Mouse (Mus musculus): Measurements from ENCODE around the gene Nipbl. TPM values are rescaled to one million over a fixed set of nuclear protein-coding genes. Genes with fewer than 3 reads are reported as not detected.

The Nipbl gene
- polyA plus RNA-seq, 1 experiment from 2014 or later = 27.4 TPM

DNA sequence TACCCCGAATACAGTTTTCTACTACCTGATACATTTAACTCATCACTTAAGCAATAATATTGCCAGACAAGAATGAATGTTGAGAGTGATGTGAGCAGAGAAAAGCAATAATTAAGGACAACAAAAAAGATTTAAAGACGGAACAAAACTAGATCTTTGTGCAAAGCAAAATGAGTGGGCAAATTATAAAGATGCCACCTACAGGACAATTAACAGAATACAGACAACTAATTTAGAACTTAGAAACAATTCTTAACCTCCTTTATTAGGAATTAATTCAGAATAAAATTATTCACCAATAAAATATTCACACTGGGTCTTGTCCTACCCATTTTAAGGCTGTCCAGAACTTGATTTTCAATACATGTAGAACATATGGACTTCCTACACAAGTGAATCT, 38.0 kb downstream of the Nipbl start:
- no peak for ATAC-seq (ENCODE audit: low FRiP score, low TSS enrichment)
- H3K4me3 ChIP-seq (ENCODE audit: low read length) = no peak overlapping the region
- H3K9ac ChIP-seq (ENCODE audit: low read depth, low read length) = no peak overlapping the region
- no peak overlapping the region for H3K4me2 ChIP-seq (replicated peaks; ENCODE audit: low read depth, low read length)
- no peaks in the 10 kb centered on the region for H3K27me3 ChIP-seq (ENCODE audit: control insufficient read depth, insufficient read depth, low read length)
- no peaks in the 10 kb centered on the region for H3K9me3 ChIP-seq (ENCODE audit: control insufficient read depth, low read length)
- WGBS = 95% methylated on average over 2 of the region's 2 CpGs
- H3K27ac ChIP-seq (ENCODE audit: low read depth, low read length) = no peak overlapping the region
- no peaks in the 10 kb centered on the region for H3K36me3 ChIP-seq (ENCODE audit: control insufficient read depth, insufficient read depth, low read length)
- no peaks in the 10 kb centered on the region for H3K4me1 ChIP-seq (ENCODE audit: control insufficient read depth, insufficient read depth, low read length)

DNA sequence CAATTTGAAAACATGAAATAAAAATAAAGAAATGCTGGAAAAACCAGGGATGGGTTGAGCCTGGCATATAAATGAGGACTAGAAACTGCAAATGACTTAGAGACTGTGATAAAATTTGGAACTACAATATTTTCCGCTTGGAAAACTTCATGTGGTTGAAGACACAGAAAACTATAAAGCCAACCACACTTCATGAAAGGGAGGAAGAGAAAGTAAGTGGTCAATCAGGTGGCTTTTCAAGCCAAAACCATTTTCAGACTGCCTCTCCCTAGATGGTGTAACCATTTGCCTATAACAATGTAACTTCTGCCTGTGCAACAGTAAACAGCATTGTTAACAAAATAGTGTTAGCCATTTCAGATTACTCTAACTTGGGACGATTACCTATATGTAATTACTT, 41.7 kb downstream of the Nipbl start:
- H3K4me2 ChIP-seq (replicated peaks; ENCODE audit: low read depth, low read length) = no peak overlapping the region
- H3K4me3 ChIP-seq (ENCODE audit: low read length) = no peak overlapping the region
- no peak overlapping the region for H3K27ac ChIP-seq (ENCODE audit: low read depth, low read length)
- H3K36me3 ChIP-seq (ENCODE audit: control insufficient read depth, insufficient read depth, low read length) = no peaks in the 10 kb centered on the region
- ATAC-seq (ENCODE audit: low FRiP score, low TSS enrichment) = no peak
- no peak overlapping the region for H3K9ac ChIP-seq (ENCODE audit: low read depth, low read length)
- no peaks in the 10 kb centered on the region for H3K27me3 ChIP-seq (ENCODE audit: control insufficient read depth, insufficient read depth, low read length)
- WGBS = 90% methylated on average over 2 of the region's 2 CpGs
- H3K4me1 ChIP-seq (ENCODE audit: control insufficient read depth, insufficient read depth, low read length) = 0 out of 2 replicates have a peak, but pooled peaks cover 3% of the 10 kb centered on the region
- no peaks in the 10 kb centered on the region for H3K9me3 ChIP-seq (ENCODE audit: control insufficient read depth, low read length)

- H3K4me2 ChIP-seq (replicated peaks; ENCODE audit: low read depth, low read length) = no peak overlapping the region
Measured at GRCm38 (mm10) chr15:8401536-8401935, 42.7 kb downstream of the Nipbl start.

DNA sequence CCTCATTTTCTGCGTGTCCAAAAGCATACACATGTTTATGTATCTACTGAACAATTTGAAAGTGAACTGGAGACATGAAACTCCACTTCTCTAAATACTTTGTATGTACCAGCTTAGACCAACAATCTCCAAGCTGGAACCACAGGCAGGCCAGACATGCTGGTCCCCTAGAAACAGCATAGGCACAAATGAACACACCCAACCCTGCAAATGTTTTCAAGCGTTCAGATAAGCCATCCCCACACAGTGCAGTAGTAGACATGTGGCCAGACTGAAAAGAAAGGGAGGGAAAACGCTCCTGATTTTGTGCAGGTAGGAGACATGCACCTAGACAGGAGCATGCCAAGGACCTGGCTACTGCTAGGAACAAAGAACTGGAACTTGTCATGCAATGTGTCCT, 52.5 kb downstream of the Nipbl start:
- Histone ChIP-seq H3K4me3 (ENCODE audit: low read length) (no peak overlapping the region), H3K9me3 (ENCODE audit: control insufficient read depth, low read length) (no peaks in the 10 kb centered on the region), H3K9ac (ENCODE audit: low read depth, low read length) (no peak overlapping the region), H3K27me3 (ENCODE audit: control insufficient read depth, insufficient read depth, low read length) (no peaks in the 10 kb centered on the region), H3K4me1 (ENCODE audit: control insufficient read depth, insufficient read depth, low read length) (no peaks in the 10 kb centered on the region), H3K36me3 (ENCODE audit: control insufficient read depth, insufficient read depth, low read length) (no peaks in the 10 kb centered on the region), H3K4me2 (replicated peaks; ENCODE audit: low read depth, low read length) (no peak overlapping the region), H3K27ac (ENCODE audit: low read depth, low read length) (no peak overlapping the region)
- 93% methylated on average over 3 of the region's 3 CpGs for WGBS
- ATAC-seq (ENCODE audit: low FRiP score, low TSS enrichment) = no peak

More at GRCm38 (mm10) chr15:8401536-8401935, 42.7 kb downstream of the Nipbl start:
- no peaks in the 10 kb centered on the region for H3K9me3 ChIP-seq (ENCODE audit: control insufficient read depth, low read length)
- 96% methylated on average over 2 of the region's 2 CpGs for WGBS
- H3K36me3 ChIP-seq (ENCODE audit: control insufficient read depth, insufficient read depth, low read length) = no peaks in the 10 kb centered on the region
- H3K27ac ChIP-seq (ENCODE audit: low read depth, low read length) = no peak overlapping the region
- no peaks in the 10 kb centered on the region for H3K27me3 ChIP-seq (ENCODE audit: control insufficient read depth, insufficient read depth, low read length)
- no peak overlapping the region for H3K9ac ChIP-seq (ENCODE audit: low read depth, low read length)
- ATAC-seq (ENCODE audit: low FRiP score, low TSS enrichment) = no peak
- H3K4me3 ChIP-seq (ENCODE audit: low read length) = no peak overlapping the region
- H3K4me1 ChIP-seq (ENCODE audit: control insufficient read depth, insufficient read depth, low read length) = 0 out of 2 replicates have a peak, but pooled peaks cover 3% of the 10 kb centered on the region

- no peak overlapping the region for H3K27ac ChIP-seq (ENCODE audit: low read depth, low read length)
- no peaks in the 10 kb centered on the region for H3K9me3 ChIP-seq (ENCODE audit: control insufficient read depth, low read length)
- H3K4me3 ChIP-seq (ENCODE audit: low read length) = no peak overlapping the region
- H3K4me1 ChIP-seq (ENCODE audit: control insufficient read depth, insufficient read depth, low read length) = no peaks in the 10 kb centered on the region
- no peak overlapping the region for H3K9ac ChIP-seq (ENCODE audit: low read depth, low read length)
- 71% methylated on average over 3 of the region's 3 CpGs for WGBS
- no peaks in the 10 kb centered on the region for H3K36me3 ChIP-seq (ENCODE audit: control insufficient read depth, insufficient read depth, low read length)
- ATAC-seq (ENCODE audit: low FRiP score, low TSS enrichment) = no peak
- H3K27me3 ChIP-seq (ENCODE audit: control insufficient read depth, insufficient read depth, low read length) = no peaks in the 10 kb centered on the region
- no peak overlapping the region for H3K4me2 ChIP-seq (replicated peaks; ENCODE audit: low read depth, low read length)
Measured at GRCm38 (mm10) chr15:8382213-8382612, 62.0 kb downstream of the Nipbl start.

DNA sequence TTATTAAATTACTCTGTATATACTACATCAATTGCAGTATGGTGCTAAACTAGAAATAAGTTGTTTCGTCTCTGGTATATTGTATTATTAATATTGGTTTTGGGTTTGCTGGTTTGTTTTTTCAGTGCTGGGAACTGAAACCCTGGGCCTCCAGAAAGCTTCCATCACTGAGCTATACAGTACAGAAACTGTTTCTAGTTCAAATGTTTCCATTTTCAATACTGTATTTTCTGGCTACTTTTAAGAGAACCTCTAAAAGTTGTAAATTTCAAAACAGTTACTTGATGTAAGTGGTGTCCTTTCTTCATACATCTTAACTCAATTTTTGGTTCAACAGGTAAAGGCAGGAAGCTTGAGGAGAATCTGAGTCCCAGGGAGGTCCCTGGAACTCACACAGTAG, 68.6 kb downstream of the Nipbl start:
- H3K9ac ChIP-seq (ENCODE audit: low read depth, low read length) = no peak overlapping the region
- no peaks in the 10 kb centered on the region for H3K4me1 ChIP-seq (ENCODE audit: control insufficient read depth, insufficient read depth, low read length)
- H3K4me3 ChIP-seq (ENCODE audit: low read length) = no peak overlapping the region
- peaks cover 11% of the 10 kb centered on the region; the same call in 1 of the 2 replicates for H3K36me3 ChIP-seq (ENCODE audit: control insufficient read depth, insufficient read depth, low read length)
- H3K27me3 ChIP-seq (ENCODE audit: control insufficient read depth, insufficient read depth, low read length) = no peaks in the 10 kb centered on the region
- no peaks in the 10 kb centered on the region for H3K9me3 ChIP-seq (ENCODE audit: control insufficient read depth, low read length)
- ATAC-seq (ENCODE audit: low FRiP score, low TSS enrichment) = no peak
- 91% methylated on average over 1 of the region's 1 CpGs for WGBS
- no peak overlapping the region for H3K27ac ChIP-seq (ENCODE audit: low read depth, low read length)
- no peak overlapping the region for H3K4me2 ChIP-seq (replicated peaks; ENCODE audit: low read depth, low read length)

- no peak overlapping the region for H3K27ac ChIP-seq (ENCODE audit: low read depth, low read length)
- ATAC-seq (ENCODE audit: low FRiP score, low TSS enrichment) = no peak
- WGBS = 77% methylated on average over 3 of the region's 3 CpGs
Measured at GRCm38 (mm10) chr15:8374724-8375123, 69.5 kb downstream of the Nipbl start.

DNA sequence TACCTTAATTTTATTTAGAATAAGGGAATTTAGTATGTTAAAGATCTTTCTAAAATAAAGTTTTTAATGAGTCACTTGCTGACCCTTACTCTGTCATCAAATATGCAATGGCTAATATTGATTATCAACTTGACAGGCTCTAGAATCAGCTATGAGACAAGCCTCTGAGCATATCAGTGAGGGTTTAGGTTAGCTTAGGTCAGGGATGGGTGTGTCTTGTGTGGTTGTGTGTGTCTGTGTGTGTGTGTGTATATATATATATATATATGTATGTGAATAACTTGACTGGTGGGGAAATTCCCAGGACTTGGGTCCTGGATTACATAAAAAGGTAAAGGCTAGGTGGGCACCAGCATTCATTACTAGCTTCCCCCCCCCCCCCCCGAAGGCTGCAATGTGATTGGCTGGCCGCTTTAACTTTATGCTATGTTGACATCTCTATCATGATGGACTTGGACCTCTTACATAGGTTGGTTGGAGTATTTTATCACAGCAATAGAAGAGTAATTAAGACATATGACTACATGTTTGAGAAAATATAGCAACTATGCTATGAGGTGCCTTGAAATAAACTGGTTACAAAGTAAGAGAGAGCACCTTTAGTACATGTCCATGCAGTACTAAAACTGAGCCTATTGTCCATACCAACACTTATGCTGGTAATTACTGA, 97.0 kb downstream of the Nipbl start:
- ATAC-seq (ENCODE audit: low FRiP score, low TSS enrichment) = no peak
- no peaks in the 10 kb centered on the region for H3K27me3 ChIP-seq (ENCODE audit: control insufficient read depth, insufficient read depth, low read length)
- H3K27ac ChIP-seq (ENCODE audit: low read depth, low read length) = no peak overlapping the region
- WGBS = 86% methylated on average over 2 of the region's 2 CpGs
- no peak overlapping the region for H3K4me3 ChIP-seq (ENCODE audit: low read length)
- H3K9ac ChIP-seq (ENCODE audit: low read depth, low read length) = no peak overlapping the region
- peaks cover 25% of the 10 kb centered on the region for H3K36me3 ChIP-seq (ENCODE audit: control insufficient read depth, insufficient read depth, low read length)
- H3K4me2 ChIP-seq (replicated peaks; ENCODE audit: low read depth, low read length) = no peak overlapping the region
- no peaks in the 10 kb centered on the region for H3K4me1 ChIP-seq (ENCODE audit: control insufficient read depth, insufficient read depth, low read length)
- no peaks in the 10 kb centered on the region for H3K9me3 ChIP-seq (ENCODE audit: control insufficient read depth, low read length)

More at GRCm38 (mm10) chr15:8374724-8375123, 69.5 kb downstream of the Nipbl start:
- Histone ChIP-seq H3K9ac (ENCODE audit: low read depth, low read length) (no peak overlapping the region), H3K27me3 (ENCODE audit: control insufficient read depth, insufficient read depth, low read length) (no peaks in the 10 kb centered on the region), H3K9me3 (ENCODE audit: control insufficient read depth, low read length) (no peaks in the 10 kb centered on the region), H3K4me2 (replicated peaks; ENCODE audit: low read depth, low read length) (no peak overlapping the region), H3K36me3 (ENCODE audit: control insufficient read depth, insufficient read depth, low read length) (peaks cover 15% of the 10 kb centered on the region; the same call in 1 of the 2 replicates), H3K4me3 (ENCODE audit: low read length) (no peak overlapping the region), H3K4me1 (ENCODE audit: control insufficient read depth, insufficient read depth, low read length) (no peaks in the 10 kb centered on the region)

- Histone ChIP-seq H3K27ac (ENCODE audit: low read depth, low read length) (no peak overlapping the region), H3K4me1 (ENCODE audit: control insufficient read depth, insufficient read depth, low read length) (no peaks in the 10 kb centered on the region), H3K27me3 (ENCODE audit: control insufficient read depth, insufficient read depth, low read length) (no peaks in the 10 kb centered on the region), H3K36me3 (ENCODE audit: control insufficient read depth, insufficient read depth, low read length) (peaks cover 38% of the 10 kb centered on the region), H3K4me3 (ENCODE audit: low read length) (no peak overlapping the region), H3K9ac (ENCODE audit: low read depth, low read length) (no peak overlapping the region), H3K9me3 (ENCODE audit: control insufficient read depth, low read length) (no peaks in the 10 kb centered on the region), H3K4me2 (replicated peaks; ENCODE audit: low read depth, low read length) (no peak overlapping the region)
- WGBS = 95% methylated on average over 4 of the region's 4 CpGs
- ATAC-seq (ENCODE audit: low FRiP score, low TSS enrichment) = no peak
Measured at GRCm38 (mm10) chr15:8340596-8340995, 103.7 kb downstream of the Nipbl start.

Measured in kidney, embryonic 14.5 days (tissue).